Mouse (Mus musculus): Measurements from ENCODE around the gene Vmn1r223. TPM values are rescaled to one million over a fixed set of nuclear protein-coding genes. Genes with fewer than 3 reads are reported as not detected.

Vmn1r223 gene
- polyA plus RNA-seq, 1 experiment from 2014 or later = not detected

GRCm38 (mm10) chr13:23299276-23299998 is 52.5 kb downstream of the Vmn1r223 start:
- H3K27ac ChIP-seq (ENCODE audit: low read length) = no peak overlapping the region
- H3K4me3 ChIP-seq (ENCODE audit: low read length) = peak overlapping the region; percentile 54
- H3K4me2 ChIP-seq (ENCODE audit: low read depth, low read length) = peak overlapping the region; percentile 71
- no peaks in the 10 kb centered on the region; the same call in none of the 2 replicates for H3K4me1 ChIP-seq (ENCODE audit: control insufficient read depth, insufficient read depth, low read length)
- H3K9ac ChIP-seq (ENCODE audit: low read length) = peak overlapping the region; percentile 52
- H3K9me3 ChIP-seq (replicated peaks; ENCODE audit: control insufficient read depth, low read length) = 0 out of 2 replicates have a peak, but pooled peaks cover 3% of the 10 kb centered on the region
- H3K27me3 ChIP-seq (ENCODE audit: control insufficient read depth, insufficient read depth, low read length) = peaks cover 10% of the 10 kb centered on the region
- WGBS = 2% methylated on average over 22 of the region's 22 CpGs
- no peak for ATAC-seq (replicated peaks; ENCODE audit: extremely low read depth, insufficient read depth, low FRiP score)
- no peaks in the 10 kb centered on the region for H3K36me3 ChIP-seq (ENCODE audit: control insufficient read depth, insufficient read depth)

GRCm38 (mm10) chr13:23299999-23300341 is 53.0 kb downstream of the Vmn1r223 start:
- Histone ChIP-seq H3K4me1 (ENCODE audit: control insufficient read depth, insufficient read depth, low read length) (no peaks in the 10 kb centered on the region; the same call in none of the 2 replicates), H3K9ac (ENCODE audit: low read length) (peak overlapping the region; percentile 52; the same call in 1 of the 2 replicates), H3K27me3 (ENCODE audit: control insufficient read depth, insufficient read depth, low read length) (peaks cover 10% of the 10 kb centered on the region), H3K27ac (ENCODE audit: low read length) (no peak overlapping the region), H3K9me3 (replicated peaks; ENCODE audit: control insufficient read depth, low read length) (0 out of 2 replicates have a peak, but pooled peaks cover 3% of the 10 kb centered on the region), H3K36me3 (ENCODE audit: control insufficient read depth, insufficient read depth) (no peaks in the 10 kb centered on the region), H3K4me3 (ENCODE audit: low read length) (peak overlapping the region; percentile 54), H3K4me2 (ENCODE audit: low read depth, low read length) (peak overlapping the region; percentile 71)
- WGBS = 4% methylated on average over 13 of the region's 13 CpGs
- no peak for ATAC-seq (replicated peaks; ENCODE audit: extremely low read depth, insufficient read depth, low FRiP score)

Other genes with a start within 250 kb of the Vmn1r223 start
- not detected in 2 replicates for gene Vmn1r213, start 239.5 kb upstream of the Vmn1r223 start, polyA plus RNA-seq (2015; fragmentation: Nextera tagmentation; extraction: Ambion mirVana)
- not detected in 2 replicates for gene Vmn1r214, start 216.7 kb upstream of the Vmn1r223 start, polyA plus RNA-seq (2015; fragmentation: Nextera tagmentation; extraction: Ambion mirVana)
- gene Vmn1r215, start 179.1 kb upstream of the Vmn1r223 start, polyA plus RNA-seq (2015; fragmentation: Nextera tagmentation; extraction: Ambion mirVana) = not detected in 2 replicates
- not detected in 2 replicates for gene Vmn1r217, start 128.9 kb upstream of the Vmn1r223 start, polyA plus RNA-seq (2015; fragmentation: Nextera tagmentation; extraction: Ambion mirVana)
- gene Vmn1r218, start 114.0 kb upstream of the Vmn1r223 start, polyA plus RNA-seq (2015; fragmentation: Nextera tagmentation; extraction: Ambion mirVana) = not detected in 2 replicates
- 0.01 TPM in 1 of 2 replicates, not detected in the other for gene Vmn1r219, start 87.8 kb upstream of the Vmn1r223 start, polyA plus RNA-seq (2015; fragmentation: Nextera tagmentation; extraction: Ambion mirVana)
- gene Vmn1r220, start 59.2 kb upstream of the Vmn1r223 start, polyA plus RNA-seq (2015; fragmentation: Nextera tagmentation; extraction: Ambion mirVana) = not detected in 2 replicates
- gene Vmn1r221, start 33.0 kb upstream of the Vmn1r223 start, polyA plus RNA-seq (2015; fragmentation: Nextera tagmentation; extraction: Ambion mirVana) = not detected in 2 replicates
- not detected in 2 replicates for gene Vmn1r222, start 11.2 kb upstream of the Vmn1r223 start, polyA plus RNA-seq (2015; fragmentation: Nextera tagmentation; extraction: Ambion mirVana)
- 36.5 and 37.8 TPM in 2 replicates for gene Zfp322a, start 122.1 kb downstream of the Vmn1r223 start, polyA plus RNA-seq (2015; fragmentation: Nextera tagmentation; extraction: Ambion mirVana)
- 9.2 and 9.4 TPM in 2 replicates for gene Abt1, start 176.7 kb downstream of the Vmn1r223 start, polyA plus RNA-seq (2015; fragmentation: Nextera tagmentation; extraction: Ambion mirVana)
- gene Btn1a1, start 218.8 kb downstream of the Vmn1r223 start, polyA plus RNA-seq (2015; fragmentation: Nextera tagmentation; extraction: Ambion mirVana) = 0.83 and 1.0 TPM in 2 replicates
- 0.29 and 0.34 TPM in 2 replicates for gene Btn2a2, start 241.7 kb downstream of the Vmn1r223 start, polyA plus RNA-seq (2015; fragmentation: Nextera tagmentation; extraction: Ambion mirVana)

All from heart, embryonic 16.5 days (tissue).